Mouse (Mus musculus) thymus, postnatal 0 days (tissue): ENCODE data around the gene Medag. TPM values are rescaled to one million over a fixed set of nuclear protein-coding genes. Genes with fewer than 3 reads are reported as not detected.

Source experiments
- DNase-seq: peaks from one replicate; pipeline ENCODE4 v3.0.0-alpha.2; 2015; ENCODE audit warnings: low spot score
- polyA plus RNA-seq: library from polyadenylated mRNA; unstranded; fragments of >200 nt; fragmentation: Nextera tagmentation; extraction: Ambion mirVana; gene quantifications from 2 replicates; pipeline ENCODE4 v1.2.1, GENCODE M21; 2015

The Medag gene
- polyA plus RNA-seq, 1 experiment from 2014 or later = 2.0 TPM

GRCm38 (mm10) chr5:149382601-149383000 lies 28.9 kb upstream of the Medag start:
- no peak for DNase-seq

- DNase-seq = no peak
Observed at GRCm38 (mm10) chr5:149385228-149385961, 26.2 kb upstream of the Medag start.

- DNase-seq = no peak
Observed at GRCm38 (mm10) chr5:149386294-149386850, 25.2 kb upstream of the Medag start.

- DNase-seq = no peak
Observed at GRCm38 (mm10) chr5:149388947-149389346, 22.6 kb upstream of the Medag start.

GRCm38 (mm10) chr5:149389548-149390211 lies 21.9 kb upstream of the Medag start:
- no peak for DNase-seq

GRCm38 (mm10) chr5:149391574-149392375 lies 19.8 kb upstream of the Medag start:
- DNase-seq = peak; percentile 53

- DNase-seq = no peak
Observed at GRCm38 (mm10) chr5:149392420-149392988, 19.0 kb upstream of the Medag start.

- DNase-seq = peak; percentile 68
Observed at GRCm38 (mm10) chr5:149401446-149401975, 10.0 kb upstream of the Medag start.

GRCm38 (mm10) chr5:149402029-149402428 lies 9.5 kb upstream of the Medag start:
- no peak for DNase-seq

- DNase-seq = no peak
Observed at GRCm38 (mm10) chr5:149403386-149403785, 8.2 kb upstream of the Medag start.

- no peak for DNase-seq
Observed at GRCm38 (mm10) chr5:149404710-149405109, 6.8 kb upstream of the Medag start.

GRCm38 (mm10) chr5:149406791-149407276 lies 4.7 kb upstream of the Medag start:
- no peak for DNase-seq

GRCm38 (mm10) chr5:149409502-149409901 lies 2.0 kb upstream of the Medag start:
- DNase-seq = no peak

- DNase-seq = no peak
Observed at GRCm38 (mm10) chr5:149412194-149412575, 636 bp downstream of the Medag start.

GRCm38 (mm10) chr5:149412671-149413070 lies 1.1 kb downstream of the Medag start:
- DNase-seq = no peak

- DNase-seq = no peak
Observed at GRCm38 (mm10) chr5:149414369-149415167, 3.0 kb downstream of the Medag start.

- peak; percentile 60 for DNase-seq
Observed at GRCm38 (mm10) chr5:149417381-149417780, 5.8 kb downstream of the Medag start.

GRCm38 (mm10) chr5:149426525-149426924 lies 15.0 kb downstream of the Medag start:
- no peak for DNase-seq

- DNase-seq = peak; percentile 48
Observed at GRCm38 (mm10) chr5:149427277-149428060, 15.9 kb downstream of the Medag start.
